Mouse (Mus musculus) spleen, adult 2 months (tissue): ENCODE measurements around the gene Prpsap1. TPM values are rescaled to one million over a fixed set of nuclear protein-coding genes. Genes with fewer than 3 reads are reported as not detected.
"Not testable (repeated sequence)": the region's sequence is repeated elsewhere in the genome, so short reads cannot be mapped to it uniquely, and the experiment has no call there.

Source experiments
- DNase-seq, 2 experiments: peaks; one replicate each; pipeline versions ENCODE4 v3.0.0 to v3.0.0-alpha.2; 2012 to 2021; ENCODE audit warnings: low spot score in 2 of 2, low read depth in 1 of 2
- H3K27ac ChIP-seq: fragments of 200-500 bp; 2 replicates; pipeline ENCODE4 v1.5.1; 2012; ENCODE audit warnings: low read length, inconsistent platforms; ENCODE audit not compliant: insufficient read depth
- H3K27me3 ChIP-seq: fragments of 200-500 bp; 2 replicates; pipeline ENCODE4 v1.6.1; 2012; ENCODE audit warnings: mild to moderate bottlenecking, moderate library complexity, low read length, inconsistent platforms; ENCODE audit not compliant: control insufficient read depth, insufficient read depth
- H3K36me3 ChIP-seq: fragments of 200-500 bp; 2 replicates; pipeline ENCODE4 v1.6.1; 2012; ENCODE audit warnings: mild to moderate bottlenecking, low read length, inconsistent platforms; ENCODE audit not compliant: control insufficient read depth, insufficient read depth
- H3K4me1 ChIP-seq: fragments of 200-500 bp; 2 replicates; pipeline ENCODE4 v1.6.1; 2011; ENCODE audit warnings: inconsistent platforms; ENCODE audit not compliant: control insufficient read depth, insufficient read depth, insufficient read length
- H3K4me3 ChIP-seq: fragments of 200-500 bp; 2 replicates; pipeline ENCODE4 v1.5.1; 2011; ENCODE audit warnings: mild to moderate bottlenecking, inconsistent platforms; ENCODE audit not compliant: insufficient read depth, insufficient read length; ENCODE audit errors: extremely low read depth
- CTCF ChIP-seq: fragments of 200-500 bp; IDR thresholded peaks from 2 replicates; pipeline ENCODE4 v1.5.1; 2011; ENCODE audit warnings: mild to moderate bottlenecking, inconsistent platforms; ENCODE audit not compliant: insufficient read depth, insufficient read length, insufficient replicate concordance; ENCODE audit errors: extremely low read depth
- POLR2A ChIP-seq: fragments of 200-500 bp; IDR thresholded peaks from 2 replicates; pipeline ENCODE4 v1.6.1; 2011; ENCODE audit warnings: low read depth, low read length, inconsistent platforms
- WGBS: fragments of 180-500 bp; shearing (Covaris S2); methylation state at CpG from one replicate; pipeline ENCODE4 v1.1.7; 2018; 5-methylcytosine and 5-hydroxymethylcytosine counted together
- polyA plus RNA-seq: library from polyadenylated mRNA; depleted of rRNA; stranded (reverse); fragments of >200 nt; gene quantifications from 2 replicates; pipeline ENCODE4 v1.2.3, GENCODE M21; 2012

The Prpsap1 gene
- polyA plus RNA-seq, 1 experiment, result 62.1 TPM

- 70% methylated on average over 9 of the region's 9 CpGs for WGBS
- Histone ChIP-seq H3K36me3 (no peaks in the 10 kb centered on the region), H3K4me1 (peaks cover 19% of the 10 kb centered on the region; the same call in 1 of the 2 replicates), H3K27ac (peak overlapping the region; percentile 24; the same call in 1 of the 2 replicates), H3K27me3 (no peaks in the 10 kb centered on the region), H3K4me3 (no peak overlapping the region)
- DNase-seq, result no peak
- TF ChIP-seq POLR2A (no peak), CTCF (no peak)
Observed at GRCm38 (mm10) chr11:116429862-116430613, 64.0 kb downstream of the Prpsap1 start.

- DNase-seq, result peak in 1 of 2 experiments; percentile 13
- H3K27me3 ChIP-seq, result no peaks in the 10 kb centered on the region
- H3K36me3 ChIP-seq, result no peaks in the 10 kb centered on the region
- no peak for TF ChIP-seq CTCF
- TF ChIP-seq POLR2A, result no peak
- H3K4me1 ChIP-seq, result peaks cover 22% of the 10 kb centered on the region; the same call in 1 of the 2 replicates
- no peak overlapping the region for H3K4me3 ChIP-seq
- peak overlapping the region; percentile 24; the same call in 1 of the 2 replicates for H3K27ac ChIP-seq
- 43% methylated on average over 13 of the region's 13 CpGs for WGBS
Observed at GRCm38 (mm10) chr11:116428872-116429859, 64.8 kb downstream of the Prpsap1 start.

GRCm38 (mm10) chr11:116426852-116427575 is 67.0 kb downstream of the Prpsap1 start:
- WGBS, result 74% methylated on average over 6 of the region's 6 CpGs
- TF ChIP-seq POLR2A (no peak), CTCF (no peak)
- Histone ChIP-seq H3K4me3 (no peak overlapping the region), H3K27ac (no peak overlapping the region), H3K36me3 (no peaks in the 10 kb centered on the region), H3K27me3 (no peaks in the 10 kb centered on the region), H3K4me1 (peaks cover 36% of the 10 kb centered on the region; the same call in 1 of the 2 replicates)
- DNase-seq, result no peak

- WGBS, result 91% methylated on average over 11 of the region's 11 CpGs
Observed at GRCm38 (mm10) chr11:116426328-116426727, 67.7 kb downstream of the Prpsap1 start.

GRCm38 (mm10) chr11:116424621-116425407 is 69.2 kb downstream of the Prpsap1 start:
- Histone ChIP-seq H3K4me1 (peaks cover 34% of the 10 kb centered on the region; the same call in 1 of the 2 replicates), H3K27ac (peak overlapping the region; percentile 90), H3K36me3 (no peaks in the 10 kb centered on the region), H3K4me3 (no peak overlapping the region), H3K27me3 (no peaks in the 10 kb centered on the region)
- 46% methylated on average over 8 of the region's 8 CpGs for WGBS
- no peak for TF ChIP-seq POLR2A
- no peak for DNase-seq

More at GRCm38 (mm10) chr11:116426328-116426727, 67.7 kb downstream of the Prpsap1 start:
- H3K27me3 ChIP-seq, H3K27ac ChIP-seq, H3K4me3 ChIP-seq, H3K36me3 ChIP-seq, DNase-seq: not testable (repeated sequence)
- H3K4me1 ChIP-seq, result peaks cover 36% of the 10 kb centered on the region; the same call in 1 of the 2 replicates

- peak overlapping the region; percentile 90 for H3K27ac ChIP-seq
- H3K4me3 ChIP-seq, result no peak overlapping the region; the same call in 1 of the 2 replicates
- peak; percentile 84 to 86 for DNase-seq
- H3K27me3 ChIP-seq, result no peaks in the 10 kb centered on the region
- H3K36me3 ChIP-seq, result no peaks in the 10 kb centered on the region
- 19% methylated on average over 10 of the region's 10 CpGs for WGBS
- TF ChIP-seq CTCF (no peak), POLR2A (peak; percentile 86)
- H3K4me1 ChIP-seq, result peaks cover 27% of the 10 kb centered on the region; the same call in 1 of the 2 replicates
Observed at GRCm38 (mm10) chr11:116423782-116424620, 70.0 kb downstream of the Prpsap1 start.
